ENCODE assay signal across 23 mouse cellular contexts in genomic region chr5:101879914-101880313, GRCm38 (mm10).
DNase-seq lines count a peak whose midpoint lies in the region; ATAC-seq and TF ChIP-seq lines count a peak whose summit lies in the region.
"Had no signal": no experiment of that assay in that cellular context is flagged by ENCODE, and none has a peak within 500 bp of the region (broad histone marks: within the 10 kb centered on the region; RNA-seq: fewer than 3 reads in every experiment).

No protein-coding gene starts in this region.

- TF ChIP-seq POLR2A in kidney, adult 2 months (IDR thresholded peaks at IDR 0.05; ENCODE audit: low read depth, low read length): no peak

- H3K9me3 ChIP-seq in kidney, embryonic 16.5 days (ENCODE audit: low read length): no peaks in the 10 kb centered on the region
- no peaks in the 10 kb centered on the region for H3K9me3 ChIP-seq in lung, postnatal 0 days (ENCODE audit: low read length)
- H3K9me3 ChIP-seq: embryonic facial prominence, embryonic 10.5 days; embryonic facial prominence, embryonic 12.5 days; forebrain, embryonic 13.5 days; forebrain, embryonic 15.5 days had no signal

- no peak for TF ChIP-seq CTCF in kidney, adult 2 months (conservative IDR thresholded peaks at IDR 0.05; ENCODE audit: insufficient read depth, insufficient read length, low read depth, low read length)
- TF ChIP-seq CTCF in lung, postnatal 0 days (IDR thresholded peaks at IDR 0.05): no peak

- no peak overlapping the region for H3K4me2 ChIP-seq in kidney, embryonic 16.5 days (replicated peaks; ENCODE audit: low read depth, low read length)
- no peak overlapping the region for H3K4me2 ChIP-seq in lung, postnatal 0 days (replicated peaks; ENCODE audit: low read depth, low read length)
- H3K4me2 ChIP-seq: embryonic facial prominence, embryonic 12.5 days; forebrain, embryonic 13.5 days; forebrain, embryonic 15.5 days had no signal

- H3K4me1 ChIP-seq in kidney, adult 2 months (ENCODE audit: control insufficient read depth, insufficient read depth, low read length): no peaks in the 10 kb centered on the region
- peaks cover 40% of the 10 kb centered on the region for H3K4me1 ChIP-seq in kidney, embryonic 16.5 days (ENCODE audit: insufficient read depth, low read length)
- H3K4me1 ChIP-seq in lung, postnatal 0 days (ENCODE audit: insufficient read depth, low read depth, low read length): peaks cover 5% of the 10 kb centered on the region; the same call in 1 of the 2 replicates
- H3K4me1 ChIP-seq: embryonic facial prominence, embryonic 10.5 days; embryonic facial prominence, embryonic 12.5 days; forebrain, embryonic 13.5 days; forebrain, embryonic 15.5 days had no signal

- no peak overlapping the region for H3K9ac ChIP-seq in kidney, embryonic 16.5 days (replicated peaks; ENCODE audit: low read length)
- no peak overlapping the region for H3K9ac ChIP-seq in lung, postnatal 0 days (replicated peaks; ENCODE audit: low read depth)
- H3K9ac ChIP-seq: embryonic facial prominence, embryonic 12.5 days; forebrain, embryonic 13.5 days; forebrain, embryonic 15.5 days; forebrain, postnatal 0 days had no signal

- 58% methylated on average over 4 of the region's 4 CpGs for WGBS in kidney, adult 2 months
- WGBS in kidney, embryonic 16.5 days: 62% methylated on average over 4 of the region's 4 CpGs
- 82% methylated on average over 4 of the region's 4 CpGs for WGBS in lung, postnatal 0 days

- TF ChIP-seq EP300 in lung, postnatal 0 days (IDR thresholded peaks at IDR 0.05): no peak

- no peak overlapping the region for H3K4me3 ChIP-seq in kidney, adult 2 months (ENCODE audit: insufficient read depth, low read depth, low read length)
- H3K4me3 ChIP-seq in kidney, embryonic 16.5 days (ENCODE audit: low read length): no peak overlapping the region
- no peak overlapping the region for H3K4me3 ChIP-seq in lung, postnatal 0 days (ENCODE audit: low read depth, low read length)
- H3K4me3 ChIP-seq: embryonic facial prominence, embryonic 10.5 days; embryonic facial prominence, embryonic 12.5 days; forebrain, embryonic 13.5 days; forebrain, embryonic 15.5 days had no signal

- DNase-seq in kidney, adult 2 months: no peak
- no peak for DNase-seq in kidney, postnatal 10 days
- DNase-seq in kidney, postnatal 14 days: no peak
- DNase-seq in lung, postnatal 0 days (ENCODE audit: low spot score): no peak
- DNase-seq in lung, adult 18-20 months: no peak
- DNase-seq: adrenal gland, adult 2 months; adrenal gland, postnatal 10 days; adrenal gland, postnatal 25 days; B cell, adult 2 months; cerebellum, adult 11-12 months; cerebellum, adult 2 months; cerebellum, adult 9-10 months; cerebellum, postnatal 10 days; cerebellum, postnatal 25 days; forebrain, postnatal 0 days had no signal

- H3K27me3 ChIP-seq in kidney, adult 2 months (replicated peaks; ENCODE audit: control insufficient read depth, insufficient read depth, low read length): no peaks in the 10 kb centered on the region
- H3K27me3 ChIP-seq in kidney, embryonic 16.5 days (ENCODE audit: insufficient read depth, low read length): no peaks in the 10 kb centered on the region
- no peaks in the 10 kb centered on the region for H3K27me3 ChIP-seq in lung, postnatal 0 days (replicated peaks; ENCODE audit: insufficient read depth, low read length)
- H3K27me3 ChIP-seq: CH12.LX; embryonic facial prominence, embryonic 12.5 days; forebrain, embryonic 13.5 days; forebrain, embryonic 15.5 days had no signal

- H3K27ac ChIP-seq in kidney, adult 2 months (ENCODE audit: insufficient read depth, low read depth, low read length): 0 out of 2 replicates have a peak overlapping the region, but pooled peaks have one; percentile 48
- peak overlapping the region; percentile 56; the same call in 1 of the 2 replicates for H3K27ac ChIP-seq in kidney, embryonic 16.5 days (ENCODE audit: low read length)
- H3K27ac ChIP-seq in lung, postnatal 0 days (ENCODE audit: low read length): peak overlapping the region; percentile 69; the same call in 1 of the 2 replicates
- H3K27ac ChIP-seq: embryonic facial prominence, embryonic 10.5 days; embryonic facial prominence, embryonic 12.5 days; forebrain, embryonic 13.5 days; forebrain, embryonic 15.5 days had no signal

- peak; percentile 62 for ATAC-seq in kidney, embryonic 16.5 days (ENCODE audit: low FRiP score, low TSS enrichment)
- ATAC-seq in lung, postnatal 0 days: no peak
- ATAC-seq: CD4-positive, CD25-positive, alpha-beta regulatory T cell, adult 4 months; forebrain, embryonic 13.5 days; forebrain, embryonic 15.5 days; forebrain, postnatal 0 days had no signal

- peaks cover 2% of the 10 kb centered on the region; the same call in 1 of the 2 replicates for H3K36me3 ChIP-seq in kidney, adult 2 months (ENCODE audit: control insufficient read depth, insufficient read depth, low read length)
- peaks cover 56% of the 10 kb centered on the region for H3K36me3 ChIP-seq in kidney, embryonic 16.5 days (ENCODE audit: insufficient read depth, low read length)
- H3K36me3 ChIP-seq in lung, postnatal 0 days (ENCODE audit: insufficient read depth, low read length): peaks cover 30% of the 10 kb centered on the region
- H3K36me3 ChIP-seq: G1E had no signal
